Mouse (Mus musculus): ENCODE measurements around the gene Pde5a.

- no peak for TF ChIP-seq MYOG (IDR thresholded peaks at IDR 0.05; ENCODE audit: control insufficient read depth in 1 of 3, insufficient read depth in 1 of 3, insufficient read length in 2 of 3, low read depth in 2 of 3)
- no peak for TF ChIP-seq SRF (IDR thresholded peaks at IDR 0.05; ENCODE audit: control insufficient read depth, insufficient read length, low read depth)
- TF ChIP-seq CEBPB (IDR thresholded peaks at IDR 0.05; ENCODE audit: insufficient read depth, poor library complexity, severe bottlenecking) = no peak
- TF ChIP-seq TCF12 (IDR thresholded peaks at IDR 0.05; ENCODE audit: insufficient read depth, poor library complexity, severe bottlenecking) = no peak
- no peak for TF ChIP-seq MAX (IDR thresholded peaks at IDR 0.05; ENCODE audit: low read depth)
- no peak for TF ChIP-seq E2F4 (IDR thresholded peaks at IDR 0.05; ENCODE audit: insufficient read depth)
- no peak for TF ChIP-seq POLR2A (IDR thresholded peaks at IDR 0.05; ENCODE audit: insufficient read length, low read depth)
Measured at GRCm38 (mm10) chr3:122801436-122802221, 72.9 kb downstream of the Pde5a start.
